Mouse (Mus musculus): ENCODE results near the gene Map4k5. TPM values are rescaled to one million over a fixed set of nuclear protein-coding genes. Genes with fewer than 3 reads are reported as not detected.

Map4k5 gene
- 22.5 and 38.1 TPM in 2 replicates for polyA plus RNA-seq (2012; rRNA removed)

DNA sequence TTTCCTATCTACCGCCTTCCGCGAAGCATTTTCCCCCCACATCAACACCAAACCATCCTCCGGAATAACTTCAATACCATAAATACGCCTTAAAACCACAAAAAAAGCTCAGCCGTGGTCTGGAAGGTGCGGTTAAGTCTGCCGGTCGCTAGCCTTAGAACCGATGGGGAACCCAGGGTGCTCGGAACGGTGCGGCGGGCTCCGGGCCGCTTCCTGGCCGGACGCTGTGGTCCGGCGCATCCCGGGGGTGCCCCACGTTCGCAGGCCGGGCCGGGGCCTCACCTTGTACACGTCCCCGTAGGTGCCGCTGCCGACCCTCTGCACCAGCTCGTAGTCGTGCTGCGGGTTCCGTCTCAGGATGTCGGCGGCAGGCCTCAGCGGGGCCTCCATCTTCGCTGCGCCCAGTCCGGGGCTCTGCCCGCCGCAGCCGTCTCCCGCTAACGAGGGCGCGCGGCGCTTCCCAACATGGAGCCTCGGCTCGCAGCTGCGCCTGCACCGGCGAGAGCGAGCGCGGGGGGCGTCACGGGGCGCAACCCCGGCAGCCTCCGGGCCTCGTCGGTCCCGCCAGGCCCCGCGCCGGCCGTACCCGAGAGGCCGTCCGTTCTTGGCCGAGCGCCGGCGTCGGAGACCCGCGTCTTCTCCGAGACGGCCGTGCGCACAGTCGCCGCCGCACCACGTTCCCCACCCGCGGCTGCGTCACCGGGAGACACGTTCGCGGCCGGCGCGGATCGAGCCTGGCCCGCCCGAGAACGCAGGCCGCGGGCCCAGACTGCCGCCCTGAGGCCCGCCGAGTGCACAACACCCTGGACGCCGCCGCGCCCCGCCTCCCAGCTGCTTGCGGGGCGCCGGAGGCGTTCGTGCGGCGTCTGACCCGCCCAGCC, at the start of gene Map4k5, which contains the start of gene Atl1:
Gene Map4k5 (minus strand): TSS at position 830 of the 881 bp plus-strand sequence.
Gene Atl1 (plus strand): TSS at position 244 of the 881 bp plus-strand sequence.

DNA sequence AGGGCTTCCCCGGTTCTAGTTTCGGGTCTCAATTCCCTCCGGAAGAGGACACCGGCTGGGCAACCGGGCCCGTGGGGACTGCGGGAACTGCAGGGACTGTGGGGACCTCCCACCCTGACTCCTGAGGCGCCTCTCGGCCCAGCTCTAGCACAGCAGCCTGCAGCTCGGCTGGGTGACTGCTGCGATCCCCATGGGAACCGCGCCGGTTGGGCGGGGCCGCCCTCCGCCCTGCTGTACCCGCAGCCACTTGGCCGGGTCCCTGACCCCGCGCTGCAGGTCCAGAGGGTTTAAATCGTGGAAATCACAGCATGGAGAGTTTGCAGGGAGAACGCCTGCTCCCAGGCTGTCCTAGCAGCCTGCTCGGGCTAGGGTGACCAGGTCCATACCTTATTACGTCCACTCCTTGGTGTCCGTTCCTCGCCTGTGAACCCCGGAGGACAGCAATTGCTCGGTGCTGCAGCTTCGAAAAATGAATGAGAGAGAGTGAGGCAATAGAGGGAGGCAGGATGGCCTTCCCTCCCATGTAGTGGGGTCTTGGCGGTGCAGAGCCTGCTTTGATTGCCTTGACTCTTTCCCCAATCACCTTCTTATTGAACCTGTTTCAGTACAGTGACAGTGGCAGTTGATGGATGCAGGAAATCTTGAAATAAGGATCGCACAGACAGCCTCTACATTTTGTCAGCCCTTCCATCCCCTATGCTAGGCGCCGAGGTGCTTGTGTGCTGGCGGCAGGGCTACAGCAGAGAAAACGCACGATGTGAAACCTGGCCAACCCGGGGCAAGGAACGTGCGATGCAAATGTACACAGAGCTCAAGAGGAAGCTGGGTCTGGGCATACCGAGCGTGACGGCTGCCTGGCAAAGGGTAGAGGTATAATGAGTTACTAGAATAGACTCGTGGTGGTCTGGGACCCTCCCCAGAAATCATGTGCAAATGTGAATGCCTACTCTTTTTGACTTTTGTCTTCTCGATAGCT, 102.2 kb downstream of the Map4k5 start, which contains the start of gene Cdkl1:
Gene Cdkl1 (minus strand): TSS at position 738 of the 976 bp plus-strand sequence.

Other genes starting within 250 kb of the Map4k5 start
- 9.1 and 15.8 TPM in 2 replicates for gene Sos2, start 211.3 kb downstream of the Map4k5 start, polyA plus RNA-seq (2012; rRNA removed)
- gene L2hgdh, start 168.3 kb downstream of the Map4k5 start, polyA plus RNA-seq (2012; rRNA removed): 7.0 and 8.4 TPM in 2 replicates
- gene Atp5s, start 168.2 kb downstream of the Map4k5 start, polyA plus RNA-seq (2012; rRNA removed): 18.3 and 19.4 TPM in 2 replicates
- 10.3 and 11.3 TPM in 2 replicates for gene Cdkl1, start 101.9 kb downstream of the Map4k5 start, polyA plus RNA-seq (2012; rRNA removed)
- gene Atl1, start 586 bp downstream of the Map4k5 start, polyA plus RNA-seq (2012; rRNA removed): 1.7 and 2.4 TPM in 2 replicates
- gene Sav1, start 93.8 kb upstream of the Map4k5 start, polyA plus RNA-seq (2012; rRNA removed): 14.7 and 16.0 TPM in 2 replicates
- gene Nin, start 220.5 kb upstream of the Map4k5 start, polyA plus RNA-seq (2012; rRNA removed): 9.0 and 12.4 TPM in 2 replicates